Mouse (Mus musculus) hindbrain, embryonic 12.5 days (tissue): ENCODE measurements around the gene Col9a1. TPM values are rescaled to one million over a fixed set of nuclear protein-coding genes. Genes with fewer than 3 reads are reported as not detected.

ENCODE experiments used
- ATAC-seq: fragments of 200-750 bp; cut with Nextera tagmentation; 2 replicates; pipeline ENCODE4 v1.8.0; 2017; ENCODE audit warnings: moderate TSS enrichment; ENCODE audit not compliant: low FRiP score
- H3K27ac ChIP-seq: fragments of 300-500 bp; sonication (generic); 2 replicates; pipeline ENCODE4 v1.5.1; 2016; ENCODE audit warnings: mild to moderate bottlenecking
- H3K27me3 ChIP-seq: fragments of 300-500 bp; sonication (generic); 2 replicates; pipeline ENCODE4 v1.6.1; 2016; ENCODE audit warnings: mild to moderate bottlenecking
- H3K36me3 ChIP-seq: fragments of 300-500 bp; sonication (generic); 2 replicates; pipeline ENCODE4 v1.6.1; 2016; ENCODE audit warnings: mild to moderate bottlenecking
- H3K4me1 ChIP-seq: fragments of 300-500 bp; sonication (generic); 2 replicates; pipeline ENCODE4 v1.6.1; 2016
- H3K4me2 ChIP-seq: fragments of 300-500 bp; sonication (generic); replicated peaks from 2 replicates; pipeline ENCODE4 v1.6.1; 2016; ENCODE audit warnings: mild to moderate bottlenecking
- H3K4me3 ChIP-seq: fragments of 300-500 bp; sonication (generic); 2 replicates; pipeline ENCODE4 v1.5.1; 2016; ENCODE audit warnings: mild to moderate bottlenecking
- H3K9ac ChIP-seq: fragments of 300-500 bp; sonication (generic); 2 replicates; pipeline ENCODE4 v1.6.1; 2016; ENCODE audit warnings: mild to moderate bottlenecking, moderate library complexity
- H3K9me3 ChIP-seq: fragments of 300-500 bp; sonication (generic); replicated peaks from 2 replicates; pipeline ENCODE4 v1.6.1; 2016; ENCODE audit warnings: mild to moderate bottlenecking
- WGBS: fragments of 180-500 bp; shearing (Covaris S2); methylation state at CpG from one replicate; pipeline ENCODE4 v1.1.7; 2016; 5-methylcytosine and 5-hydroxymethylcytosine counted together
- polyA plus RNA-seq: library from polyadenylated mRNA; unstranded; fragments of >200 nt; fragmentation: Nextera tagmentation; extraction: Ambion mirVana; gene quantifications from 2 replicates; pipeline ENCODE4 v1.2.1, GENCODE M21; 2016

The Col9a1 gene
- polyA plus RNA-seq, 1 experiment from 2014 or later, result 101 TPM

DNA sequence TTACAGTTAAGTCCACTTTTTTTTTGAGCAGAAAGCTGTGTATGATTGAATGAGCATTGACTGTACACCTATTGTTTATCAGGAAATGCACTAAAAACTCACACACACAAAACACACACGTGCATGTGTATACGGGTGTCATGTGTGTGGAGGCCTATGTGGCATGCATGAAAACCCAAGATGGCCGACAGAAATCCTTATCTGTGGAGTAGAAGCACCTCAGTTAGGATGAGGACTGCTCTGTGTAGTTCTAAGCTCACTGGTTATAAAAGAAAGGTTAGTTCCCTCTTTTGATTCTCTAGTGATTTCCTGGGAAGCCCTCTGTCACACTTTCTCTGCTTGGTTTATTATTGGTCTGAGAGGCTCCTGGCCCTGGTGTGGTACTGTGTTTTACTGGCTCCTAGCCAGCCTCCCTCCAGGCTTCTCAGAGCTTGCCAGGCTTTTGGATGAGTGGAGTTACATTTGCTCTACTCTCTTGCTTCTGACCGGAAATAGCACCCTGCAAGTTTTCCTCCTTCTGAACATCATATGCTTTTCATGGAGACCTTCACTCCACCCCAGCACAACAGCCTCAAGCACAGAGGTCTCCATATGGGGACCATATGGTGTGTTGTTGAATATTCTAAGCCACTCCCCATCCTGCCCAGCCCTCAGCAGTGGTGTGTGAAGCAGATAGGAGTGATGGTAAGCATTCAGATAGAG is 48.6 kb downstream of the Col9a1 start:
- Histone ChIP-seq H3K36me3 (no peaks in the 10 kb centered on the region), H3K4me3 (no peak overlapping the region), H3K4me2 (no peak overlapping the region), H3K9ac (no peak overlapping the region), H3K4me1 (peaks cover 5% of the 10 kb centered on the region; the same call in 1 of the 2 replicates), H3K9me3 (no peaks in the 10 kb centered on the region), H3K27ac (0 out of 2 replicates have a peak overlapping the region, but pooled peaks have one; percentile 12), H3K27me3 (no peaks in the 10 kb centered on the region)
- ATAC-seq, result peak; percentile 68; the same call in 1 of the 2 replicates
- WGBS, result 79% methylated on average over 4 of the region's 4 CpGs

DNA sequence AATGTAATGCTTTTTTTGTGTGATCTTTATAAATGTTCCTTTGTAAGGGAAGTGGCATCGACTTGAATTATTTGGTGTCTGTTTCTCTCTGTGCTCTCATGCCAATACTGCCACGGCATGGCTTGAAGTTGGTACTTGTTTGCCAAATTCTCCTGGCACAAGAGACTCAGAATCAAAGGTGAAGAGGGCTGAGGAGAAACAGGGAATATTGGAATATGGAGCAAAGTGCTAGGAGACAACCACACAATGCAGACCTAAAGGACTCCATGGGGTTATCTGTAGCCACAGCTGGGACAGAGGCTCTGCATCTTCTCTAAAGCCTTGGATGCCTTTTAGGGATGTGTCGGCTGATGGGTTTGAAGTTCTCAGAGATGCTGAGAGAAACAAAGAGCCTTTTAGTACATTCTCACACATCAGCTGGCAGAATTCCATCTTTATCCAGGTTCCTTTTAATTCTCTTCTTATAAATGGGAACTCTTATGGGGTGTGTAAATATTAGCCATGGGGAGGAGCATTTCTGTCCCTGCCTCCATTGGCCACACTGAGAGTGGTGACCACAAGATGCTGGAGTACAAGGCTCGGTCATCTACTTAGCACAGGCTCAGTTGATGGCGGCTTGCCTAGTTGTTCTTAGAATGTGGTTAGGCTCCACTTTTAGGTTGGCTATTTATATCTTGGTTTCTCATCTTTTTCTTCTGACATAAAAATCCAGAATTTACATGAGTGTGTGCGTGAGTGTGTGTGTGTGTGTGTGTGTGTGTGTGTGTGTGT is 49.7 kb downstream of the Col9a1 start:
- no peak overlapping the region for H3K4me3 ChIP-seq
- H3K36me3 ChIP-seq, result no peaks in the 10 kb centered on the region
- H3K27ac ChIP-seq, result no peak overlapping the region
- WGBS, result 85% methylated on average over 6 of the region's 6 CpGs
- no peak for ATAC-seq
- no peaks in the 10 kb centered on the region for H3K27me3 ChIP-seq
- H3K4me1 ChIP-seq, result peaks cover 5% of the 10 kb centered on the region; the same call in 1 of the 2 replicates
- no peak overlapping the region for H3K4me2 ChIP-seq
- H3K9me3 ChIP-seq, result no peaks in the 10 kb centered on the region
- no peak overlapping the region for H3K9ac ChIP-seq

DNA sequence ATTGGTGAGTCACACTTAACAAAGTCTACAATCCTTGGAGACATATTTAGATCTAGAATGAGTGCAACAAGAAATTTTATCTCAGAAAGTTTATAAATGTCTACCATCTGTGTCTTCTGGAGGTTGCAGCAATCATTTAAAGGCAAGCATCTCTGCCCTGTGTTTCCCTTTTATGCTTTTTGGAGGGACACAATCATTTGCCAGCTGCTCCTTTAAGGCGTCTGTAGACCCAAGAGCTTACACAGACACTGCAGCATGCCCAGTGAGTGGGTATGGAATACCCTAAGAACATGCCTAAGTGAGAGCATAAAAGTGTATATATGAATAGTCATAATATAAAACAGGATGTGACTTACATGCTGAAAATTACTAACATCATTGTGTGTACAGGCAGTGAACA is 52.1 kb downstream of the Col9a1 start:
- H3K27ac ChIP-seq, result no peak overlapping the region
- no peak for ATAC-seq
- H3K4me1 ChIP-seq, result peaks cover 5% of the 10 kb centered on the region; the same call in 1 of the 2 replicates
- H3K9ac ChIP-seq, result no peak overlapping the region
- no peaks in the 10 kb centered on the region for H3K36me3 ChIP-seq
- no peak overlapping the region for H3K4me3 ChIP-seq
- no peaks in the 10 kb centered on the region for H3K9me3 ChIP-seq
- 91% methylated on average over 1 of the region's 1 CpGs for WGBS
- no peak overlapping the region for H3K4me2 ChIP-seq
- no peaks in the 10 kb centered on the region for H3K27me3 ChIP-seq

DNA sequence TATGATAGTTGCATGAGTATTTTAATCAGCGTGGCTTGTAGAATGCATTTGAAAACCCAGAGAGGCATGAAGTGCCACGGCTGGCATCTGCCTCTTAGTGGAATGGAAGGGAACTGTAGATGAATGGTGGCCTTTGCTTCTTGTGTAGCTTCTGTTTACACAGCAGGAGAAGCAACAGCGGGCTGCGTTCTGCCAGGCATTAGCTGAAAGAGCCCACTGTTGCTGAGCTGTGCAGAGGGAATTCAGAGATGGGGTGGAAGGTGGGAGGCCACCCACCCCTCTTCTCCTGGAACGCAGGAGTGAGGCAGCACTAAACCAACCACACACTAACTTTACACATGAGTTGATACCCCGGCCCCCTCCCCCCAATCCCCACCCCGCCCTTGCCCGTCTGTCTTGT is 53.0 kb downstream of the Col9a1 start:
- peaks cover 5% of the 10 kb centered on the region; the same call in 1 of the 2 replicates for H3K4me1 ChIP-seq
- H3K4me2 ChIP-seq, result peak overlapping the region; percentile 6; the same call in 1 of the 2 replicates
- no peak overlapping the region for H3K4me3 ChIP-seq
- WGBS, result 37% methylated on average over 8 of the region's 8 CpGs
- H3K9me3 ChIP-seq, result no peaks in the 10 kb centered on the region
- ATAC-seq, result peak; percentile 70
- H3K9ac ChIP-seq, result no peak overlapping the region
- H3K27me3 ChIP-seq, result no peaks in the 10 kb centered on the region
- H3K27ac ChIP-seq, result 0 out of 2 replicates have a peak overlapping the region, but pooled peaks have one; percentile 12
- no peaks in the 10 kb centered on the region for H3K36me3 ChIP-seq

DNA sequence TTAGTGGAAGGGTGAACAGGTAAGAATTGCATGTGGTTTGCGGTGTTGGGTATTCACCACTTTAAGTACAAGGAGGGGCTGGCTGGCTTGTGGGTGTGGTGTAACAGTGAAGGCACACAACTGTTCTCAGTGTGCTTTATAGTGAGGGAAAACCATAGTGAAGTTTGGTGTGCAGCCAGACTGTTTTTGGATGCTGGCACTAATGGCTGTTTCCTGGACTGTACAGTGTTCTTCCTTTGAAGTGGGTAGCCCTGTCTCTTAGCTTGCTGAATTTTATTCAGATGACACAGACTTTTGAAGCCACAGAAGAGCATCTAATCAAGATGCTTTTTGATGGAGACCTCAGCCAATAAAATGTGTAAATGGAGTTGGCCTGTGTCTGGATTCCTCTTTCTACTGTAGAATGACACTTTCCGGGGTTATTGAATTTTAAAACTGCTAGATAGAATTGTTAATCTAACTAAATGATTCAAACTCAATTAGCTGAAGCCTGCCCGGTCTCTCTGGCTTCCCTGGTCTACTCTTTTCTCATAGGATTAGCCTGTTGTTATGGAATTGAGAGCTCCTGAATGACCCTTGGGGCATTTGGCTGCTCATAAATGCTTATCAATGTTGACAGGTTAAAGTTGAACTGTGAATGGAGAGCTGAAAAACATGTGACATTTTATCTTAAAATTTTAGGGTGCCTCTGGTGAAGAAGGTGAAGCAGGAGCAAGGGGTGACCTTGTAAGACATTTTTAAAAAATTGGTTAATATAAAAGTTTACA is 54.3 kb downstream of the Col9a1 start:
- Histone ChIP-seq H3K27me3 (no peaks in the 10 kb centered on the region), H3K36me3 (no peaks in the 10 kb centered on the region), H3K4me3 (no peak overlapping the region), H3K9ac (no peak overlapping the region), H3K27ac (no peak overlapping the region), H3K4me2 (no peak overlapping the region), H3K4me1 (peaks cover 5% of the 10 kb centered on the region; the same call in 1 of the 2 replicates), H3K9me3 (no peaks in the 10 kb centered on the region)
- WGBS, result 80% methylated on average over 3 of the region's 3 CpGs
- no peak for ATAC-seq

DNA sequence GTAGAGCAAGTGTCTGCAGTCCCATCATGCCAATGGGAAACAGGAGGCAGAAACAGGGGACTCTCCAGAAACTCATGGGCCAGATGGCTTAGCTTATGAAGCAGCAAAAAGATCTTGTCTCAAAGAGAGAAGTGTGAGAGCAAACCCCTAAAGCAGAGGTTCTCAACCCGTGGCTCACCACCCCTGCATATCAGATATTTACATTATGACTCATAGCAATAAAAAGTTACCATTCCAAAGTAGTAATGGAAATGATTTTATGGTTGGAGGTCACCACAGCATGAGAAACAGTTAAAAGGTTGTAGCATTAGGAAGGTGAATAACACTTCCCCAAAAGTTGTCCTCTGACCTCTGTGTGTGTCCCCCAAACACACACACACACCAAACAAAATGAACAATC is 58.9 kb downstream of the Col9a1 start:
- H3K27me3 ChIP-seq, result no peaks in the 10 kb centered on the region
- H3K4me1 ChIP-seq, result no peaks in the 10 kb centered on the region
- no peak overlapping the region for H3K27ac ChIP-seq
- no peak overlapping the region for H3K9ac ChIP-seq
- WGBS, result 86% methylated on average over 1 of the region's 1 CpGs
- no peak overlapping the region for H3K4me3 ChIP-seq
- no peak for ATAC-seq
- H3K36me3 ChIP-seq, result no peaks in the 10 kb centered on the region
- no peaks in the 10 kb centered on the region for H3K9me3 ChIP-seq
- H3K4me2 ChIP-seq, result no peak overlapping the region

DNA sequence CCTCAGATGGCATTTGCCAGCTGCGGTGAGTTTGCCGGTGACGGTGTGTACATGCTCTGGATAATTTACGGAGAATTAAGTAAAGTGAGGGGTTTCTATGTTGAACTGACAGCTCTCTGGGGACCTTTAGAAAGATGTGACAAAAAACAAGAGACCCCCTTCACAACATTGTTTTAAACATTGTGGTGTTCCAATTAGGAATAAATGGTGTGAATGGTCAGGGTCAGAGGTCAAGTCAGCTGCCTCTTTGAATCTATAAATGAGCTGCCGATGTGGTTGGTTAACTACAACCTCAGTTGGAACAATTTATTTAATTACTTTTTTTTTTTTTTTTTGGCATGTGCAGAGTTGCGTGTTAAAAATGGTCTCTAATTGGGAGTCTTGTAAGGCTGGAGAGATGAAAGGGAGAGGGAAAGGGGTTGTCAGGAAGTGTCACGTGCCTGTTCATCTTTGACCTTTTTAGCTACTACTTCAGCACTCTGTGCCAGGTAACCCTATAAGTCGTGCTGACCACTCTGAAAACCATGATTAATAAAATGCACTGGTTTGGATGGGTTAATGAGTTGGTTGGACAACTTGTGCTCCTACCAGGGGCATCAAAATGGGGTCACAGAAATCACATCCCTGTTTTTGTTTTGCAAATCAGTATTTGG is 62.8 kb downstream of the Col9a1 start:
- WGBS, result 31% methylated on average over 8 of the region's 8 CpGs
- no peaks in the 10 kb centered on the region for H3K36me3 ChIP-seq
- ATAC-seq, result no peak

DNA sequence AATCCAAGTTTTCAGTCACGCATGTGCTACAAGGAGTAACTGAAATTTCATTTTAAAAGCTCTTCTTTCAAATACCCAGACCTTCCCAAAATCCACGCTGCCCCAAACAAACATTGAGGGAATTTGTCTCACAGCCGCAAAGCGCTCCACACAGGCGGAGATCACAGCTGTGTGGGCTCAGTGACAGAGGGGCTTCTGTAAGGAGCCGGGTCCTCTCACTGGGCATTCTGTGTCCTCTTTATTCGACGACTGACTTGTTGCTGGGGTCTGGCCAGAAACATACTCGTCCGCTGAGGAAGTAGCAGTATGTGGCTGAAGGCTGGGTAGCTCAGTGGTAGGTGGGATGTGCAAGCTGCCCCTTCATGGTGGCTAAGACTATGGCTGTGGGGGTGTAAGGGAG is 67.5 kb downstream of the Col9a1 start:
- Histone ChIP-seq H3K36me3 (no peaks in the 10 kb centered on the region), H3K4me2 (no peak overlapping the region), H3K9me3 (no peaks in the 10 kb centered on the region), H3K27me3 (no peaks in the 10 kb centered on the region), H3K4me1 (0 out of 2 replicates have a peak, but pooled peaks cover 4% of the 10 kb centered on the region), H3K9ac (no peak overlapping the region), H3K4me3 (no peak overlapping the region), H3K27ac (no peak overlapping the region)
- 81% methylated on average over 10 of the region's 10 CpGs for WGBS
- no peak for ATAC-seq

More for the DNA sequence above, 62.8 kb downstream of the Col9a1 start:
- Histone ChIP-seq H3K27ac (no peak overlapping the region), H3K4me3 (no peak overlapping the region), H3K27me3 (no peaks in the 10 kb centered on the region), H3K9me3 (no peaks in the 10 kb centered on the region), H3K4me2 (no peak overlapping the region), H3K9ac (no peak overlapping the region), H3K4me1 (no peaks in the 10 kb centered on the region)

DNA sequence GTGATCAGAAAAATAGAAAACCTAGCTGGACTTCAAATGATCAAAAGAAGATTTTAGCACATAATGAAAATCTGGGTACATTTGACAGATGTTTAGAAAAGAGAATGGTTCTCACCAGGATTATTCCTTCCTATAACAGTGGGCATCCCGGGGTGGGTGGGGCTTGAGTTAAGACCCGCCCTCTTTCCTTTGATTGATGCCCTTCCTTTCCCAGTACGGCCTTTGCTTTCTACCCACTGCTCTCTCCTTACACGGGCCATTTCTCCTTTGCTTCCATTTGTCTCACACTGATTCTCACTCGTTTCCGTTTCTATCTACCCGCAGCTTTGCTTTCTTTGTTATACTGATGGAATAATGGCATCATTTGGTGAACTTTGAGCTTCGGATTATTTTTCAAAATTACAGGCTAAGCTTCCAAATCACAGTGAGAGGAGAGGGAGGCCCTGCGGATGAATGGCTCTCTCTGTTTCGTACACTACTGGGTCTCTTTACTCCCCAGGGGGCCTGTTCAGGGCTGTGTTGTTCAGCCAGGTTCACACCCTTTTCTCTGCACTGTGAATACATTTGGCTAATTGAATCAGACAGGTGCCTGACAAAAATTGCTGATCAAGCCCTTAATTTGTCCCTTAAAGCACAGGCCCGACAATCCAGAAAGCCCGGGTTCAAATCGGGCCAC is 68.4 kb downstream of the Col9a1 start:
- Histone ChIP-seq H3K9ac (no peak overlapping the region), H3K27me3 (no peaks in the 10 kb centered on the region), H3K27ac (no peak overlapping the region), H3K4me3 (no peak overlapping the region), H3K9me3 (no peaks in the 10 kb centered on the region), H3K36me3 (no peaks in the 10 kb centered on the region), H3K4me2 (no peak overlapping the region), H3K4me1 (0 out of 2 replicates have a peak, but pooled peaks cover 4% of the 10 kb centered on the region)
- ATAC-seq, result 0 out of 2 replicates have a peak, but pooled peaks have one; percentile 51
- 51% methylated on average over 13 of the region's 13 CpGs for WGBS

DNA sequence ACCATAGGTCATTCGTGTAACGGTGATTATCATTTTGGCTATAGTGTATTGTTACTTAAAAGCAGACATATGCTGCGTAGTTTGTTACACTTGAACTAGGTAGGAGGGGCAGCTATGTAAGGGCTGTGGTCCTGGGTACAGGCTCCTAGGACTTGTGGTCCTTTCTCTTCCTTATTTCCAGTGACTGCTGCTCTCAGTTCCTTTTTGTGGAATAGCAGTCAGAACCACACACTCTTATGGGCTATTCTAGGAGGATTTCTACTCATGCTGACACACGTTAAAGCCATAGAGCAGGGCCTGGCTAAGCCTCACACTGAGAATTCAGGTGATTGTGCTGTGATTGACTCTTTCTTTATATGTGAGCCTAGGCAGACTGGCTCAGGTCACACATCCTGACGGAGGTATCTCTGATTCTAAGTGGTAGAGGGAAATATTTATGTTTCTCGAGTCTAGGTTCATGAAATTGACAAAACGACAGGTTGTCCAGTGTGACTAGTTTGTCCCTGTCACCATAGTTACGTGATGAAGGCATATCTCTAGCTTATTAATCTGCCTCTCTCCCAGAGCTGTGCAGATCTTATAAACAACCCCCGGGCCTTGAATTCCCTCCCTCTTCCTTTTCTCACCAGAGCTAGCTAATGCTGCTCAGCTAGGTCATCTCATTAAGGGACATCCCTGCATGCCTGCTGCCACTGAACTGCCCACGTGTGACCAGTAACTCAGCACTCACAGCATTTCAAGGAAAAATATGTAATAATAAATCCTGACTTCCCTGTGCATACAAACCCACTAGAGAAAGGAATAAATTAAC is 71.1 kb downstream of the Col9a1 start:
- Histone ChIP-seq H3K27me3 (no peaks in the 10 kb centered on the region), H3K9ac (no peak overlapping the region), H3K4me2 (no peak overlapping the region), H3K36me3 (no peaks in the 10 kb centered on the region), H3K4me1 (0 out of 2 replicates have a peak, but pooled peaks cover 4% of the 10 kb centered on the region), H3K4me3 (no peak overlapping the region), H3K27ac (no peak overlapping the region), H3K9me3 (no peaks in the 10 kb centered on the region)
- ATAC-seq, result peak; percentile 59
- 74% methylated on average over 10 of the region's 10 CpGs for WGBS
